Mouse (Mus musculus): Measurements from ENCODE around the gene Ppp1r13b. TPM values are rescaled to one million over a fixed set of nuclear protein-coding genes. Genes with fewer than 3 reads are reported as not detected.

Gene Ppp1r13b
- polyA plus RNA-seq, 1 experiment from 2014 or later: 5.6 TPM

GRCm38 (mm10) chr12:111797251-111797650, 110.7 kb downstream of the Ppp1r13b start:
- no peak overlapping the region for H3K4me3 ChIP-seq (ENCODE audit: low read length)
- no peak overlapping the region for H3K27ac ChIP-seq (ENCODE audit: low read length)
- no peak overlapping the region for H3K4me2 ChIP-seq (ENCODE audit: low read depth, low read length)
- peaks cover 14% of the 10 kb centered on the region; the same call in 1 of the 2 replicates for H3K4me1 ChIP-seq (ENCODE audit: control insufficient read depth, insufficient read depth, low read length)
- H3K9ac ChIP-seq (ENCODE audit: low read depth, low read length): no peak overlapping the region
- H3K27me3 ChIP-seq (replicated peaks; ENCODE audit: control insufficient read depth, insufficient read depth, low read length): no peaks in the 10 kb centered on the region
- WGBS: 78% methylated on average over 8 of the region's 8 CpGs
- no peaks in the 10 kb centered on the region for H3K9me3 ChIP-seq (ENCODE audit: control insufficient read depth, low read length)
- ATAC-seq: no peak
- peaks cover 15% of the 10 kb centered on the region; the same call in 1 of the 2 replicates for H3K36me3 ChIP-seq (ENCODE audit: control insufficient read depth, insufficient read depth, low read length)

GRCm38 (mm10) chr12:111795180-111795895, 112.6 kb downstream of the Ppp1r13b start:
- Histone ChIP-seq H3K9me3 (ENCODE audit: control insufficient read depth, low read length) (no peaks in the 10 kb centered on the region), H3K4me1 (ENCODE audit: control insufficient read depth, insufficient read depth, low read length) (peaks cover 19% of the 10 kb centered on the region), H3K27me3 (replicated peaks; ENCODE audit: control insufficient read depth, insufficient read depth, low read length) (no peaks in the 10 kb centered on the region), H3K9ac (ENCODE audit: low read depth, low read length) (no peak overlapping the region), H3K27ac (ENCODE audit: low read length) (peak overlapping the region; percentile 87), H3K36me3 (ENCODE audit: control insufficient read depth, insufficient read depth, low read length) (peaks cover 17% of the 10 kb centered on the region; the same call in 1 of the 2 replicates), H3K4me2 (ENCODE audit: low read depth, low read length) (no peak overlapping the region), H3K4me3 (ENCODE audit: low read length) (no peak overlapping the region)
- WGBS: 89% methylated on average over 28 of the region's 28 CpGs
- ATAC-seq: no peak

- Histone ChIP-seq H3K27ac (ENCODE audit: low read length) (peak overlapping the region; percentile 87), H3K9me3 (ENCODE audit: control insufficient read depth, low read length) (no peaks in the 10 kb centered on the region), H3K4me2 (ENCODE audit: low read depth, low read length) (peak overlapping the region; percentile 9; the same call in 1 of the 2 replicates), H3K9ac (ENCODE audit: low read depth, low read length) (0 out of 2 replicates have a peak overlapping the region, but pooled peaks have one; percentile 33), H3K27me3 (replicated peaks; ENCODE audit: control insufficient read depth, insufficient read depth, low read length) (no peaks in the 10 kb centered on the region), H3K4me3 (ENCODE audit: low read length) (no peak overlapping the region), H3K36me3 (ENCODE audit: control insufficient read depth, insufficient read depth, low read length) (peaks cover 18% of the 10 kb centered on the region; the same call in 1 of the 2 replicates), H3K4me1 (ENCODE audit: control insufficient read depth, insufficient read depth, low read length) (peaks cover 23% of the 10 kb centered on the region)
- WGBS: 86% methylated on average over 18 of the region's 18 CpGs
- peak; percentile 84 for ATAC-seq
Observed at GRCm38 (mm10) chr12:111794526-111795179, 113.3 kb downstream of the Ppp1r13b start.

GRCm38 (mm10) chr12:111794102-111794501, 113.8 kb downstream of the Ppp1r13b start:
- peaks cover 24% of the 10 kb centered on the region; the same call in 1 of the 2 replicates for H3K36me3 ChIP-seq (ENCODE audit: control insufficient read depth, insufficient read depth, low read length)
- H3K4me2 ChIP-seq (ENCODE audit: low read depth, low read length): peak overlapping the region; percentile 9; the same call in 1 of the 2 replicates
- no peak overlapping the region for H3K4me3 ChIP-seq (ENCODE audit: low read length)
- H3K4me1 ChIP-seq (ENCODE audit: control insufficient read depth, insufficient read depth, low read length): peaks cover 27% of the 10 kb centered on the region
- peak; percentile 84 for ATAC-seq
- H3K27me3 ChIP-seq (replicated peaks; ENCODE audit: control insufficient read depth, insufficient read depth, low read length): no peaks in the 10 kb centered on the region
- WGBS: 56% methylated on average over 19 of the region's 22 CpGs
- H3K9me3 ChIP-seq (ENCODE audit: control insufficient read depth, low read length): no peaks in the 10 kb centered on the region
- H3K9ac ChIP-seq (ENCODE audit: low read depth, low read length): 0 out of 2 replicates have a peak overlapping the region, but pooled peaks have one; percentile 29
- H3K27ac ChIP-seq (ENCODE audit: low read length): peak overlapping the region; percentile 87

- no peak overlapping the region for H3K9ac ChIP-seq (ENCODE audit: low read depth, low read length)
- no peak overlapping the region for H3K27ac ChIP-seq (ENCODE audit: low read length)
- 89% methylated on average over 13 of the region's 13 CpGs for WGBS
- H3K9me3 ChIP-seq (ENCODE audit: control insufficient read depth, low read length): no peaks in the 10 kb centered on the region
- no peak for ATAC-seq
- peaks cover 27% of the 10 kb centered on the region for H3K4me1 ChIP-seq (ENCODE audit: control insufficient read depth, insufficient read depth, low read length)
- no peaks in the 10 kb centered on the region for H3K27me3 ChIP-seq (replicated peaks; ENCODE audit: control insufficient read depth, insufficient read depth, low read length)
- no peak overlapping the region for H3K4me3 ChIP-seq (ENCODE audit: low read length)
- H3K36me3 ChIP-seq (ENCODE audit: control insufficient read depth, insufficient read depth, low read length): peaks cover 33% of the 10 kb centered on the region
- H3K4me2 ChIP-seq (ENCODE audit: low read depth, low read length): no peak overlapping the region
Observed at GRCm38 (mm10) chr12:111791474-111792104, 116.3 kb downstream of the Ppp1r13b start.

GRCm38 (mm10) chr12:111790631-111791030, 117.3 kb downstream of the Ppp1r13b start:
- peak overlapping the region; percentile 89 for H3K27ac ChIP-seq (ENCODE audit: low read length)
- peaks cover 27% of the 10 kb centered on the region for H3K4me1 ChIP-seq (ENCODE audit: control insufficient read depth, insufficient read depth, low read length)
- H3K36me3 ChIP-seq (ENCODE audit: control insufficient read depth, insufficient read depth, low read length): peaks cover 31% of the 10 kb centered on the region
- H3K9ac ChIP-seq (ENCODE audit: low read depth, low read length): peak overlapping the region; percentile 29; the same call in 1 of the 2 replicates
- 87% methylated on average over 7 of the region's 7 CpGs for WGBS
- H3K4me3 ChIP-seq (ENCODE audit: low read length): no peak overlapping the region
- no peak overlapping the region for H3K4me2 ChIP-seq (ENCODE audit: low read depth, low read length)
- no peaks in the 10 kb centered on the region for H3K9me3 ChIP-seq (ENCODE audit: control insufficient read depth, low read length)
- no peaks in the 10 kb centered on the region for H3K27me3 ChIP-seq (replicated peaks; ENCODE audit: control insufficient read depth, insufficient read depth, low read length)
- ATAC-seq: no peak

- 72% methylated on average over 5 of the region's 5 CpGs for WGBS
- no peaks in the 10 kb centered on the region for H3K9me3 ChIP-seq (ENCODE audit: control insufficient read depth, low read length)
- H3K36me3 ChIP-seq (ENCODE audit: control insufficient read depth, insufficient read depth, low read length): peaks cover 29% of the 10 kb centered on the region
- H3K9ac ChIP-seq (ENCODE audit: low read depth, low read length): peak overlapping the region; percentile 34; the same call in 1 of the 2 replicates
- H3K4me3 ChIP-seq (ENCODE audit: low read length): no peak overlapping the region
- H3K4me2 ChIP-seq (ENCODE audit: low read depth, low read length): no peak overlapping the region; the same call in 1 of the 2 replicates
- peak overlapping the region; percentile 89 for H3K27ac ChIP-seq (ENCODE audit: low read length)
- no peaks in the 10 kb centered on the region for H3K27me3 ChIP-seq (replicated peaks; ENCODE audit: control insufficient read depth, insufficient read depth, low read length)
- peak; percentile 71 for ATAC-seq
- H3K4me1 ChIP-seq (ENCODE audit: control insufficient read depth, insufficient read depth, low read length): peaks cover 25% of the 10 kb centered on the region
Observed at GRCm38 (mm10) chr12:111790090-111790489, 117.8 kb downstream of the Ppp1r13b start.

- no peaks in the 10 kb centered on the region for H3K27me3 ChIP-seq (replicated peaks; ENCODE audit: control insufficient read depth, insufficient read depth, low read length)
- H3K9me3 ChIP-seq (ENCODE audit: control insufficient read depth, low read length): no peaks in the 10 kb centered on the region
- no peak for ATAC-seq
- no peak overlapping the region for H3K4me3 ChIP-seq (ENCODE audit: low read length)
- H3K4me2 ChIP-seq (ENCODE audit: low read depth, low read length): no peak overlapping the region
- H3K27ac ChIP-seq (ENCODE audit: low read length): no peak overlapping the region
- no peak overlapping the region for H3K9ac ChIP-seq (ENCODE audit: low read depth, low read length)
- H3K36me3 ChIP-seq (ENCODE audit: control insufficient read depth, insufficient read depth, low read length): peaks cover 37% of the 10 kb centered on the region
- 87% methylated on average over 6 of the region's 6 CpGs for WGBS
- H3K4me1 ChIP-seq (ENCODE audit: control insufficient read depth, insufficient read depth, low read length): peaks cover 13% of the 10 kb centered on the region
Observed at GRCm38 (mm10) chr12:111787015-111787414, 120.9 kb downstream of the Ppp1r13b start.

- Histone ChIP-seq H3K9ac (ENCODE audit: low read depth, low read length) (no peak overlapping the region), H3K4me2 (ENCODE audit: low read depth, low read length) (no peak overlapping the region), H3K36me3 (ENCODE audit: control insufficient read depth, insufficient read depth, low read length) (peaks cover 39% of the 10 kb centered on the region), H3K27ac (ENCODE audit: low read length) (no peak overlapping the region), H3K27me3 (replicated peaks; ENCODE audit: control insufficient read depth, insufficient read depth, low read length) (no peaks in the 10 kb centered on the region), H3K9me3 (ENCODE audit: control insufficient read depth, low read length) (no peaks in the 10 kb centered on the region), H3K4me1 (ENCODE audit: control insufficient read depth, insufficient read depth, low read length) (peaks cover 6% of the 10 kb centered on the region), H3K4me3 (ENCODE audit: low read length) (no peak overlapping the region)
- 64% methylated on average over 15 of the region's 15 CpGs for WGBS
- ATAC-seq: peak; percentile 65
Observed at GRCm38 (mm10) chr12:111785174-111785573, 122.7 kb downstream of the Ppp1r13b start.

Data from intestine, embryonic 16.5 days (tissue).